Mouse (Mus musculus): ENCODE measurements at regions not wholly inside any gene's neighbourhood (a gene's known extent, or its start where the extent isn't known, plus 50 kb on each side); places are given as distances from the start of the nearest gene placed in this dataset.

GRCm38 (mm10) chr13:37624741-37625140, 153.5 kb upstream of the Rreb1 start:
- WGBS, result 28% methylated on average over 1 of the region's 1 CpGs
- Histone ChIP-seq H3K9ac (no peak overlapping the region), H3K27me3 (no peaks in the 10 kb centered on the region), H3K27ac (no peak overlapping the region), H3K9me3 (no peaks in the 10 kb centered on the region), H3K4me1 (peaks cover 9% of the 10 kb centered on the region), H3K36me3 (no peaks in the 10 kb centered on the region), H3K4me2 (no peak overlapping the region), H3K4me3 (no peak overlapping the region)
- ATAC-seq (ENCODE audit: insufficient number of reproducible peaks, insufficient read depth, low FRiP score, low TSS enrichment, low read depth), result no peak

- Histone ChIP-seq H3K4me3 (no peak overlapping the region), H3K9me3 (no peaks in the 10 kb centered on the region), H3K27me3 (no peaks in the 10 kb centered on the region), H3K27ac (no peak overlapping the region), H3K9ac (no peak overlapping the region), H3K4me1 (peaks cover 9% of the 10 kb centered on the region), H3K4me2 (no peak overlapping the region), H3K36me3 (no peaks in the 10 kb centered on the region)
- 79% methylated on average over 13 of the region's 13 CpGs for WGBS
- no peak for ATAC-seq (ENCODE audit: insufficient number of reproducible peaks, insufficient read depth, low FRiP score, low TSS enrichment, low read depth)
Observed at GRCm38 (mm10) chr13:37625532-37626235, 152.5 kb upstream of the Rreb1 start.

GRCm38 (mm10) chr13:37628391-37629270, 149.6 kb upstream of the Rreb1 start:
- no peak for ATAC-seq (ENCODE audit: insufficient number of reproducible peaks, insufficient read depth, low FRiP score, low TSS enrichment, low read depth)
- 51% methylated on average over 16 of the region's 16 CpGs for WGBS
- no peaks in the 10 kb centered on the region for H3K27me3 ChIP-seq
- H3K4me2 ChIP-seq, result no peak overlapping the region
- no peak overlapping the region for H3K4me3 ChIP-seq
- H3K9me3 ChIP-seq, result peaks cover 7% of the 10 kb centered on the region; the same call in 1 of the 2 replicates
- H3K9ac ChIP-seq, result no peak overlapping the region
- H3K36me3 ChIP-seq, result no peaks in the 10 kb centered on the region
- peaks cover 9% of the 10 kb centered on the region for H3K4me1 ChIP-seq
- H3K27ac ChIP-seq, result no peak overlapping the region

GRCm38 (mm10) chr13:37629271-37629899, 148.8 kb upstream of the Rreb1 start:
- H3K4me1 ChIP-seq, result peaks cover 9% of the 10 kb centered on the region
- WGBS, result 80% methylated on average over 6 of the region's 6 CpGs
- peaks cover 7% of the 10 kb centered on the region; the same call in 1 of the 2 replicates for H3K9me3 ChIP-seq
- H3K4me2 ChIP-seq, result no peak overlapping the region
- ATAC-seq (ENCODE audit: insufficient number of reproducible peaks, insufficient read depth, low FRiP score, low TSS enrichment, low read depth), result no peak
- H3K27me3 ChIP-seq, result no peaks in the 10 kb centered on the region
- H3K9ac ChIP-seq, result no peak overlapping the region
- H3K36me3 ChIP-seq, result no peaks in the 10 kb centered on the region
- no peak overlapping the region for H3K27ac ChIP-seq
- no peak overlapping the region for H3K4me3 ChIP-seq

DNA sequence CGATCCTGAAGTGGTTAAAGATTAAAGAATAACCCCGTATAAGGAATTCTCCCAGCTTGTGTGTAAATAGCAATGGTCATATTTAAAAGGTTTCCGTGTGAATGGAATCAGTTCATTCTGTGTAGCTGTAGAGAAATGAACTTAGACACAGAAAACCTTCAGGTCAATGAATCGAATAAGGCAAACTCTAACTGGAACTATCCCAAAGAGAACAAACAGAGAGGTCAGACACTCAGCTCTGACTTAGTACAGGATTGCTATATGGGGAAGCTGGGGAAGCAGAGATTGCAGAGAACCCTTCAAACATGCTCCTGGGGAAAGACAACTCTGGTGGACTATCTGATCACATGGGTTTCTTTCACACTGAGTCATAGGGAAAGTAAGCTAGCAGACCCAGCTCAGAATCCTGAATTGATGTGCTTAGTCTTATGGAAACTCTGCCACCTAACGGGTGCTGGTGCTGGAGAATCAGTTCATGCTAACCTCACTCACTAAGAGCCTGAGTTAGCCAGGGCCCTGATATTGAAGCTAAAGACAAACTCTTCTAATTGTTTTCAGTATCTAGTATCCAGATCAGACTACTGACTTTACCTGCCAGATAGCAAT, 145.3 kb upstream of the Rreb1 start:
- no peak for ATAC-seq (ENCODE audit: insufficient number of reproducible peaks, insufficient read depth, low FRiP score, low TSS enrichment, low read depth)
- Histone ChIP-seq H3K36me3 (no peaks in the 10 kb centered on the region), H3K9me3 (peaks cover 7% of the 10 kb centered on the region; the same call in 1 of the 2 replicates), H3K27ac (no peak overlapping the region), H3K4me2 (no peak overlapping the region), H3K4me3 (no peak overlapping the region), H3K4me1 (peaks cover 9% of the 10 kb centered on the region), H3K9ac (no peak overlapping the region), H3K27me3 (no peaks in the 10 kb centered on the region)
- 90% methylated on average over 5 of the region's 5 CpGs for WGBS

DNA sequence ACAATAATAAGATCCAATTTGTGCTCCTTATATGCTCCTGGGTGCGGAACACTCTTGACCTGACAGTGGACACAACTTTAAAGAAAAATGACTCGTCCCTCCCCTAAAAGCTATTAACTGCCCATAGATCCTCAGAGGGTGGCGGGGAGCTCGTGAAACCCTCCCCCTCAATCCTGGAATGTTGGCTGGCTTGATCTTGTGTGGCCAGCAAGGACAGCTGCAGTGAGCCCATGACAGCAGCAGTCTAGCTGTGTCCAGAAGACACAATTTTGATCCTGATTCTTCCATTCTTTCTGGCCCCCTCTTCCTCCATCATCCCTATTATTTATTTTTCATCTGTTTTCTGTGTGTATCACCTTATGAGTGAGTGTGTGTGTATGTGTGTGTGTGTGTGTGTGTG, 141.8 kb upstream of the Rreb1 start:
- H3K4me2 ChIP-seq, result no peak overlapping the region
- H3K4me3 ChIP-seq, result no peak overlapping the region
- peaks cover 7% of the 10 kb centered on the region; the same call in 1 of the 2 replicates for H3K9me3 ChIP-seq
- H3K27me3 ChIP-seq, result no peaks in the 10 kb centered on the region
- no peaks in the 10 kb centered on the region for H3K4me1 ChIP-seq
- H3K9ac ChIP-seq, result no peak overlapping the region
- ATAC-seq (ENCODE audit: insufficient number of reproducible peaks, insufficient read depth, low FRiP score, low TSS enrichment, low read depth), result no peak
- H3K27ac ChIP-seq, result no peak overlapping the region
- H3K36me3 ChIP-seq, result no peaks in the 10 kb centered on the region
- WGBS, result 75% methylated on average over 4 of the region's 4 CpGs

DNA sequence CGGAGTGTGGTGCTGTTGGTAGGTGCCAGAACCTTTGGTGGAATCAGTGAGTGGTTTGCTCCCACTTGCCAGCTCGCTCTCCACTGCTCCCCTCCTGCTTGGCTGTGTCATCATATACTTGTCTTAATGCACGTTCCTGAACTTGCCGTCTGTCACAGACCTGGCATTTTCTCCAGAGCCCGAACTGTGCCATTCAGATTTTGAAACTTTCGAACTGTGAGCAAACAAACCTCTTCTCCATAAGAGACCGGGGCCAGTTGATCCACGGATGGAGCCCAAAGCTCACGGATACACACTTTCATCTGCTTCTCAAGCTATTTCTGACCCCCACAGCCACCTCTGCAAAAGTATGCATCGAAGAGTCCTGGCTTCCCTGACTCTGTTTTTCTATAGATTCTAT, 141.0 kb upstream of the Rreb1 start:
- Histone ChIP-seq H3K4me3 (no peak overlapping the region), H3K9ac (no peak overlapping the region), H3K4me1 (no peaks in the 10 kb centered on the region), H3K36me3 (no peaks in the 10 kb centered on the region), H3K4me2 (no peak overlapping the region), H3K27me3 (no peaks in the 10 kb centered on the region), H3K9me3 (0 out of 2 replicates have a peak, but pooled peaks cover 4% of the 10 kb centered on the region), H3K27ac (no peak overlapping the region)
- ATAC-seq (ENCODE audit: insufficient number of reproducible peaks, insufficient read depth, low FRiP score, low TSS enrichment, low read depth), result no peak
- WGBS, result 88% methylated on average over 10 of the region's 10 CpGs

GRCm38 (mm10) chr13:37638071-37638511, 140.1 kb upstream of the Rreb1 start:
- WGBS, result 54% methylated on average over 8 of the region's 8 CpGs
- H3K27me3 ChIP-seq, result no peaks in the 10 kb centered on the region
- no peak overlapping the region for H3K4me3 ChIP-seq
- no peak overlapping the region for H3K4me2 ChIP-seq
- no peak for ATAC-seq (ENCODE audit: insufficient number of reproducible peaks, insufficient read depth, low FRiP score, low TSS enrichment, low read depth)
- H3K4me1 ChIP-seq, result no peaks in the 10 kb centered on the region
- no peak overlapping the region for H3K27ac ChIP-seq
- H3K9me3 ChIP-seq, result no peaks in the 10 kb centered on the region
- no peak overlapping the region for H3K9ac ChIP-seq
- no peaks in the 10 kb centered on the region for H3K36me3 ChIP-seq

- Histone ChIP-seq H3K36me3 (no peaks in the 10 kb centered on the region), H3K27ac (no peak overlapping the region), H3K4me1 (no peaks in the 10 kb centered on the region), H3K9ac (no peak overlapping the region), H3K27me3 (no peaks in the 10 kb centered on the region), H3K4me2 (no peak overlapping the region), H3K4me3 (no peak overlapping the region), H3K9me3 (no peaks in the 10 kb centered on the region)
- ATAC-seq (ENCODE audit: insufficient number of reproducible peaks, insufficient read depth, low FRiP score, low TSS enrichment, low read depth), result no peak
- 62% methylated on average over 13 of the region's 13 CpGs for WGBS
Observed at GRCm38 (mm10) chr13:37642410-37643093, 135.6 kb upstream of the Rreb1 start.

- WGBS, result 66% methylated on average over 8 of the region's 8 CpGs
- H3K4me3 ChIP-seq, result no peak overlapping the region
- no peaks in the 10 kb centered on the region for H3K36me3 ChIP-seq
- no peak overlapping the region for H3K9ac ChIP-seq
- no peak for ATAC-seq (ENCODE audit: insufficient number of reproducible peaks, insufficient read depth, low FRiP score, low TSS enrichment, low read depth)
- H3K4me2 ChIP-seq, result no peak overlapping the region
- H3K27ac ChIP-seq, result no peak overlapping the region
- H3K27me3 ChIP-seq, result no peaks in the 10 kb centered on the region
- peaks cover 6% of the 10 kb centered on the region; the same call in 1 of the 2 replicates for H3K4me1 ChIP-seq
- H3K9me3 ChIP-seq, result no peaks in the 10 kb centered on the region
Observed at GRCm38 (mm10) chr13:37644751-37645181, 133.4 kb upstream of the Rreb1 start.
